Mouse (Mus musculus) limb, embryonic 14.5 days (tissue): ENCODE measurements around the gene P3h4. TPM values are rescaled to one million over a fixed set of nuclear protein-coding genes. Genes with fewer than 3 reads are reported as not detected.

ENCODE experiments used
- ATAC-seq: fragments of 200-750 bp; cut with Nextera tagmentation; 2 replicates; pipeline ENCODE4 v1.8.0; 2017; ENCODE audit warnings: low read depth, moderate number of reproducible peaks, moderate TSS enrichment; ENCODE audit not compliant: low FRiP score
- DNase-seq: peaks from one replicate; pipeline ENCODE4 v3.0.0-alpha.2; 2015; ENCODE audit warnings: low spot score
- H3K27ac ChIP-seq: fragments of 300-500 bp; sonication (generic); replicated peaks from 2 replicates; pipeline ENCODE4 v1.5.1; 2014; ENCODE audit warnings: low read depth, mild to moderate bottlenecking, low read length, moderate library complexity, mixed read lengths
- H3K27me3 ChIP-seq: fragments of 300-500 bp; sonication (generic); 2 replicates; pipeline ENCODE4 v1.6.1; 2014; ENCODE audit warnings: low read length, mixed read lengths; ENCODE audit not compliant: control insufficient read depth, insufficient read depth
- H3K36me3 ChIP-seq: fragments of 300-500 bp; sonication (generic); 2 replicates; pipeline ENCODE4 v1.6.1; 2014; ENCODE audit warnings: mild to moderate bottlenecking, low read length, moderate library complexity, mixed read lengths; ENCODE audit not compliant: control insufficient read depth, insufficient read depth
- H3K4me1 ChIP-seq: fragments of 300-500 bp; sonication (generic); 2 replicates; pipeline ENCODE4 v1.6.1; 2014; ENCODE audit warnings: antibody characterized with exemption, low read length, mixed read lengths; ENCODE audit not compliant: control insufficient read depth, insufficient read depth
- H3K4me2 ChIP-seq: fragments of 300-500 bp; sonication (generic); replicated peaks from 2 replicates; pipeline ENCODE4 v1.6.1; 2014; ENCODE audit warnings: low read depth, mild to moderate bottlenecking, low read length, moderate library complexity; ENCODE audit not compliant: severe bottlenecking
- H3K4me3 ChIP-seq: fragments of 300-500 bp; sonication (generic); replicated peaks from 2 replicates; pipeline ENCODE4 v1.5.1; 2014; ENCODE audit warnings: low read length
- H3K9ac ChIP-seq: fragments of 300-500 bp; sonication (generic); 2 replicates; pipeline ENCODE4 v1.6.1; 2014; ENCODE audit warnings: mild to moderate bottlenecking, low read depth, low read length, moderate library complexity; ENCODE audit not compliant: severe bottlenecking
- H3K9me3 ChIP-seq: fragments of 300-500 bp; sonication (generic); 2 replicates; pipeline ENCODE4 v1.6.1; 2016; ENCODE audit warnings: low read length; ENCODE audit not compliant: control insufficient read depth
- POLR2A ChIP-seq: fragments of 200-500 bp; IDR thresholded peaks from 2 replicates; pipeline ENCODE4 v1.8.0; 2012; ENCODE audit warnings: inconsistent platforms, mild to moderate bottlenecking, moderate library complexity, borderline replicate concordance; ENCODE audit not compliant: insufficient read depth, insufficient read length; ENCODE audit errors: extremely low read depth
- WGBS: fragments of 180-500 bp; shearing (Covaris S2); extraction: QIAGEN DNeasy Blood & Tissue Kit; methylation state at CpG from one replicate; pipeline ENCODE4 v1.1.7; 2014; 5-methylcytosine and 5-hydroxymethylcytosine counted together
- polyA plus RNA-seq, 2 experiments: library from polyadenylated mRNA; depleted of rRNA in 1 of 2; stranded (reverse) in 1 of 2; unstranded in 1 of 2; fragments of >200 nt; fragmentation: Nextera tagmentation in 1 of 2; extraction: Ambion mirVana in 1 of 2; gene quantifications; 2 replicates each; pipeline versions ENCODE4 v1.2.1 to v1.2.3; 2012 to 2014

P3h4 gene
- polyA plus RNA-seq, 2 experiments, result 95.2 to 120 TPM

DNA sequence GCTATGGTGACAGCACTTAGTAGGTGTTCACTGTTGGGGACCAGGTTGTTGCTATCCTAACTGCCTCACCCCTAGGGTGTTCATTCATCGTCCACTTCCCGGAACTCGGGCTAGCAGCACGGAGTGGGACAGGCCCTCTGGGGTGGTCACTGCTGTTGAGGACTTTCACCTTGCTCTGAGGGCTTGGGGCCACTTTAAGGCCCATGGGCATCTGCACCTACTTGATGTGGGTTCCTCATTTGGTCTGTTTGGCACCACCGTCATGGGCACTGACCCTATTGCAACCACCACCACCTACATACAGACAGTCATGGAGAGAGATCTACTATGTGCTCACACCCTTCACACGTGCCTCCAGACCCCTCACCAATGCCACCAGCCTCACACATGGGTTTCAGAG lies 27.5 kb downstream of the P3h4 start:
- 91% methylated on average over 6 of the region's 6 CpGs for WGBS
- TF ChIP-seq POLR2A, result no peak
- DNase-seq (no peak), ATAC-seq (no peak)
- no peaks in the 10 kb centered on the region for H3K27me3 ChIP-seq
- peaks cover 36% of the 10 kb centered on the region for H3K36me3 ChIP-seq
- H3K9me3 ChIP-seq, result no peaks in the 10 kb centered on the region
- H3K4me3 ChIP-seq, result no peak overlapping the region
- 0 out of 2 replicates have a peak overlapping the region, but pooled peaks have one; percentile 43 for H3K27ac ChIP-seq
- H3K4me2 ChIP-seq, result no peak overlapping the region
- H3K9ac ChIP-seq, result no peak overlapping the region
- peaks cover 21% of the 10 kb centered on the region for H3K4me1 ChIP-seq

DNA sequence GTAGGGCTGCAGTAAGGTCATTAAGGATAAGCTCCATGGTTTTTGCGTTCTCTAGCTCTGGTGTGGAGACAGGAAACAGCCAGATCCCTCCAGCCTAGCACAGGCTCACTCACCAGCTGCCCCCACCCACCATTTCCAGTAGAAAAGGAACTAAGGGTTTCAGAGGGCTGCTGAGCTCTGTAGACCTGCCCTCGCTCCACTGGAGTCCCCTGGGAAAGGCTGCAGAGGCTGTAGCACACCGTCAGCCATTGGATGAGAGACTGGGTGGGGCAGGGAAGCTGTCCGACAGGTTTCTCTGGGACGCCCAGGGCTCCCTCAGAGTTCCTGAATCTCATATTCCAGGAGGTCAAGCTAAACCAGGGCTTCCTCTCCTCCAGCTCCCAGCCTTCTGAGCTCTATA lies 28.1 kb downstream of the P3h4 start:
- TF ChIP-seq POLR2A, result no peak
- no peaks in the 10 kb centered on the region for H3K27me3 ChIP-seq
- H3K9me3 ChIP-seq, result no peaks in the 10 kb centered on the region
- DNase-seq, result no peak
- no peak for ATAC-seq
- no peak overlapping the region for H3K4me2 ChIP-seq
- H3K27ac ChIP-seq, result no peak overlapping the region
- 44% methylated on average over 5 of the region's 5 CpGs for WGBS
- H3K4me1 ChIP-seq, result peaks cover 21% of the 10 kb centered on the region
- H3K4me3 ChIP-seq, result no peak overlapping the region
- peaks cover 40% of the 10 kb centered on the region for H3K36me3 ChIP-seq
- no peak overlapping the region for H3K9ac ChIP-seq

DNA sequence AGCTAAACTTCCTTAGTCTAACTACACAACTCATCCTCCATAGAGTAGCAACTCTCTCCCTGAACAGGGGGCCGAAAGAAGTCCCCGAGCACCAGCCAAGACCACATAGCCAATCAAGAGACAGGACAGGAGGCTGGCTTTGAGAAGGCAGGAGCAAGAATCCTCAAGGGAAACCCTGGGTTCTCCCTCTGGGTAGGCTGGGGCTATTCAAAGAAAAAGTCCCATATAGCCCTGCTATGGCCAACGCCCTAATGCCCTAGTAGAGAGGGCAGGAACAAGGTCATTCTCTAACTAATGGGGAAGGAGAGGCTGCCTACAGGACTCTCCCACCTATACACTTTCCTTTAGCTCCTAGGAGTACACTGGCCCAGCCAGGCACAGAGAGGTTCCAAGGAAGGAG lies 29.6 kb downstream of the P3h4 start:
- Histone ChIP-seq H3K36me3 (peaks cover 53% of the 10 kb centered on the region), H3K9ac (no peak overlapping the region), H3K4me2 (no peak overlapping the region), H3K4me1 (peaks cover 16% of the 10 kb centered on the region; the same call in 1 of the 2 replicates), H3K27ac (no peak overlapping the region), H3K9me3 (no peaks in the 10 kb centered on the region), H3K4me3 (no peak overlapping the region), H3K27me3 (no peaks in the 10 kb centered on the region)
- ATAC-seq (no peak), DNase-seq (no peak)
- 82% methylated on average over 3 of the region's 3 CpGs for WGBS
- TF ChIP-seq POLR2A, result no peak

DNA sequence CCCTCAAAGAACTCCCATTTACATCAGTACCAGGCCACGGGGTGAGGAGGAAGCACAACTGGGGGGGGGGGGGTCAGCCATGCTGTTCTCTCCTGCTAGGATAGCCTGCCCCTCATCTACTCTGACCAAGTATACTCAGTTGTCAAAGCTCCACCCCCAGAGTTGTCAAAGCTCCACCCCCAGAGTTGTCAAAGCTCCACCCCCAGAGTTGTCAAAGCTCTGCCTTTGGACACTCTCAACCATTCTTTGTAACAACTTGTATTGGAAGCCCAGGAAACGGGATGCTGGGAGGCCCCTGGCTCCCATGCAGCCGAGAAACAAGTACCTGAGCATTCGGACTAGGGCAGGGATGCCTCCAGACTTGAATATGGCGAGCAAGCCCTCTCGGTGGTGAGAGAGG lies 32.0 kb downstream of the P3h4 start:
- WGBS, result 83% methylated on average over 6 of the region's 6 CpGs
- H3K9me3 ChIP-seq, result no peaks in the 10 kb centered on the region
- no peak overlapping the region for H3K4me2 ChIP-seq
- peaks cover 5% of the 10 kb centered on the region; the same call in 1 of the 2 replicates for H3K4me1 ChIP-seq
- no peak for TF ChIP-seq POLR2A
- DNase-seq (no peak), ATAC-seq (no peak)
- no peak overlapping the region for H3K9ac ChIP-seq
- peaks cover 70% of the 10 kb centered on the region for H3K36me3 ChIP-seq
- no peaks in the 10 kb centered on the region for H3K27me3 ChIP-seq
- no peak overlapping the region for H3K4me3 ChIP-seq
- no peak overlapping the region for H3K27ac ChIP-seq

DNA sequence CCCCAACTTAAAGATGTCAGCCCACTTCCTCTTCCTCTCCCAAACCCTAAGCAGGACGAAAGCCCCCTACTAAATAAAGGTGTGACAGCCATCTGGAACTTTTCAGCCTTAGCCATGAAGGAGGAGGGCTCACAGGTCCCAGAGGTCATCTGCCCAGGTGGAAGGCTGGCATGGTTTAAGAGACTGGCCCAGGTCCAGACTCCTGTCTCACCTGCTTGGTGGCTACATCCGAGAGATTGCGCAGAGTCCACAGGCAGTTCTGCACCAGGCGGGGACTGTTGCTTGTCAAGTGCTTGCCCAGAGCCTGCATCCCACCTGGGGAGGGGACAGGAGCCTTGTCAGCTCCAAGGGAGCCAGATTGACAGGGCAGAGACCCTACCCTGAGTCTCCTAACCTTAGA lies 35.3 kb downstream of the P3h4 start:
- no peak for TF ChIP-seq POLR2A
- Histone ChIP-seq H3K4me2 (no peak overlapping the region), H3K9ac (no peak overlapping the region), H3K4me3 (no peak overlapping the region), H3K4me1 (no peaks in the 10 kb centered on the region), H3K27ac (no peak overlapping the region), H3K9me3 (no peaks in the 10 kb centered on the region), H3K36me3 (peaks cover 77% of the 10 kb centered on the region), H3K27me3 (no peaks in the 10 kb centered on the region)
- DNase-seq (no peak), ATAC-seq (no peak)
- WGBS, result 80% methylated on average over 4 of the region's 4 CpGs

DNA sequence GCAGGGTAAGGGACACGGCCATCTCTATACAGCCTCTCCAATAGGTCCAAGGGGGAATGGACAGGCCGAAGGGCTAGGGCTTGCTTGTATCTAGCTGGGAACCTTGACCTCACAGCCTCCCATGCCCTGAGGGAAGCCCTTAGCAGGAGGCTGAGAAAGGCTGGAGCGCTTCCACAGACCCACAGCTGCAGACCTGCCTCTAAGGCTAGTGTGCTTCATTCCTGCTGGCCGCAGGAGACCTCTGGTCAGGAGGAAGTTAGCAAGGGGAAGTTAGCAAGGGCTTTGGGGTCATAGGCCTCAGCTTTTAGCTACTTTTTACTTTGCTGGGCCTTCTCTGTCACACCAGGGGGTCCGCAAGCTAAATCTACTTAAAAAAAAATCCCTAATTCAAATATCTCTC lies 36.2 kb downstream of the P3h4 start:
- Histone ChIP-seq H3K27me3 (no peaks in the 10 kb centered on the region), H3K36me3 (peaks cover 79% of the 10 kb centered on the region), H3K4me1 (no peaks in the 10 kb centered on the region), H3K9me3 (no peaks in the 10 kb centered on the region), H3K9ac (no peak overlapping the region), H3K4me3 (no peak overlapping the region), H3K4me2 (no peak overlapping the region), H3K27ac (no peak overlapping the region)
- 78% methylated on average over 5 of the region's 5 CpGs for WGBS
- TF ChIP-seq POLR2A, result no peak
- DNase-seq (no peak), ATAC-seq (no peak)
